ENCODE assay signal across 22 mouse cellular contexts in genomic region chr3:27896318-27896892, GRCm38 (mm10). TPM values are rescaled to one million over a fixed set of nuclear protein-coding genes. Genes with fewer than 3 reads are reported as not detected.
DNase-seq lines count a peak whose midpoint lies in the region; ATAC-seq and TF ChIP-seq lines count a peak whose summit lies in the region.
"Had no signal": no experiment of that assay in that cellular context is flagged by ENCODE, and none has a peak within 500 bp of the region (broad histone marks: within the 10 kb centered on the region; RNA-seq: fewer than 3 reads in every experiment).

Gene Tmem212, minus strand, starts transcription at chr3:27896368.

- no peaks in the 10 kb centered on the region for H3K9me3 ChIP-seq in kidney, embryonic 15.5 days (replicated peaks)
- no peaks in the 10 kb centered on the region for H3K9me3 ChIP-seq in embryonic facial prominence, embryonic 11.5 days (replicated peaks; ENCODE audit: control insufficient read depth, low read length)
- H3K9me3 ChIP-seq: hindbrain, embryonic 10.5 days had no signal

- H3K4me3 ChIP-seq in heart, adult 2 months: no peak within 1 kb of the TSS
- no peak within 1 kb of the TSS for H3K4me3 ChIP-seq in kidney, embryonic 15.5 days (replicated peaks)
- H3K4me3 ChIP-seq in embryonic facial prominence, embryonic 11.5 days (ENCODE audit: low read depth, low read length): no peak within 1 kb of the TSS
- H3K4me3 ChIP-seq: erythroblast, embryonic 14.5 days; hindbrain, embryonic 10.5 days had no signal

- no peaks in the 10 kb centered on the region for H3K36me3 ChIP-seq in heart, adult 2 months (ENCODE audit: control insufficient read depth, insufficient read depth, low read length)
- no peaks in the 10 kb centered on the region for H3K36me3 ChIP-seq in kidney, embryonic 15.5 days
- H3K36me3 ChIP-seq in embryonic facial prominence, embryonic 11.5 days (replicated peaks; ENCODE audit: control insufficient read depth, insufficient read depth, low read depth, low read length): no peaks in the 10 kb centered on the region
- H3K36me3 ChIP-seq: hindbrain, embryonic 10.5 days had no signal

- no peak for DNase-seq in heart, adult 2 months
- DNase-seq in heart, postnatal 10 days: no peak
- no peak for DNase-seq in kidney, adult 8-10 months
- DNase-seq in 416B (ENCODE audit: low read depth): peak; percentile 41
- DNase-seq in embryonic facial prominence, embryonic 11.5 days (ENCODE audit: low spot score): peak; percentile 13
- no peak for DNase-seq in neural tube, embryonic 10.5 days (ENCODE audit: extremely low spot score, low spot score)
- DNase-seq in urinary bladder, postnatal 25 days (ENCODE audit: low spot score): no peak
- DNase-seq: adrenal gland, adult 2 months; cerebellum, adult 11-12 months; forebrain, postnatal 0 days; kidney, postnatal 14 days; layer of hippocampus, adult 9-11 months; liver; retina, postnatal 1 day; thymus, postnatal 14 days had no signal

- H3K9ac ChIP-seq in heart, adult 2 months (ENCODE audit: low read depth, low read length): no peak within 1 kb of the TSS
- no peak within 1 kb of the TSS for H3K9ac ChIP-seq in kidney, embryonic 15.5 days
- H3K9ac ChIP-seq in embryonic facial prominence, embryonic 11.5 days (replicated peaks; ENCODE audit: low read length): no peak within 1 kb of the TSS
- H3K9ac ChIP-seq: forebrain, postnatal 0 days had no signal

- H3K4me1 ChIP-seq in heart, adult 2 months (ENCODE audit: control insufficient read depth, insufficient read depth, low read length): peaks cover 5% of the 10 kb centered on the region
- peaks cover 25% of the 10 kb centered on the region for H3K4me1 ChIP-seq in kidney, embryonic 15.5 days
- H3K4me1 ChIP-seq in embryonic facial prominence, embryonic 11.5 days (ENCODE audit: control insufficient read depth, insufficient read depth, low read length): no peaks in the 10 kb centered on the region

- ATAC-seq in kidney, embryonic 15.5 days (replicated peaks; ENCODE audit: low FRiP score): 0 out of 2 replicates have a peak, but pooled peaks have one; percentile 55
- ATAC-seq in embryonic facial prominence, embryonic 11.5 days (replicated peaks; ENCODE audit: insufficient number of reproducible peaks, low FRiP score, low TSS enrichment, low read depth): no peak
- ATAC-seq: forebrain, postnatal 0 days had no signal

- H3K79me2 ChIP-seq in heart, adult 2 months (replicated peaks; ENCODE audit: control insufficient read depth, insufficient read depth, low read length): no peaks in the 10 kb centered on the region

- intact Hi-C loops in heart, adult 2 months (cut with DNase I): no loop called here
- intact Hi-C loops in heart, postnatal 10 days (cut with DNase I): no loop called here

- H3K4me2 ChIP-seq in kidney, embryonic 15.5 days: no peak within 1 kb of the TSS
- no peak within 1 kb of the TSS for H3K4me2 ChIP-seq in embryonic facial prominence, embryonic 11.5 days (ENCODE audit: low read depth, low read length)

- WGBS in heart, adult 2 months: 54% methylated on average over 8 of the region's 8 CpGs
- 39% methylated on average over 8 of the region's 8 CpGs for WGBS in kidney, embryonic 15.5 days
- 57% methylated on average over 8 of the region's 8 CpGs for WGBS in embryonic facial prominence, embryonic 11.5 days

- H3K27ac ChIP-seq in heart, adult 2 months: peak within 1 kb of the TSS; percentile 26; the same call in 1 of the 2 replicates
- peak within 1 kb of the TSS; percentile 56 for H3K27ac ChIP-seq in kidney, embryonic 15.5 days
- H3K27ac ChIP-seq in embryonic facial prominence, embryonic 11.5 days (replicated peaks; ENCODE audit: low read depth, low read length): no peak within 1 kb of the TSS
- H3K27ac ChIP-seq: hindbrain, embryonic 10.5 days had no signal

- TF ChIP-seq POLR2A in heart, adult 2 months (IDR thresholded peaks at IDR 0.05; ENCODE audit: insufficient read depth, low read depth, low read length): no peak

- TF ChIP-seq CTCF in heart, adult 2 months (IDR thresholded peaks at IDR 0.05): no peak

- H3K27me3 ChIP-seq in heart, adult 2 months (ENCODE audit: control insufficient read depth, insufficient read depth, low read length): no peaks in the 10 kb centered on the region
- no peaks in the 10 kb centered on the region for H3K27me3 ChIP-seq in kidney, embryonic 15.5 days
- no peaks in the 10 kb centered on the region for H3K27me3 ChIP-seq in embryonic facial prominence, embryonic 11.5 days (ENCODE audit: control insufficient read depth, insufficient read depth, low read length)

- TF ChIP-seq EP300 in heart, adult 2 months (IDR thresholded peaks at IDR 0.05; ENCODE audit: insufficient read depth, low read depth, low read length): no peak

RNA-seq across cellular contexts. Expression of gene Tmem212, which starts in this region (rescaled TPM):
- total RNA-seq in heart, adult 2 months (2021): not detected
- 4.9 TPM in 1 of 2 replicates, not detected in the other for polyA plus RNA-seq in heart, adult 2 months (2012; rRNA removed)
- not detected for total RNA-seq in heart, postnatal 10 days (2021)
- not detected in 2 replicates for polyA plus RNA-seq in kidney, embryonic 15.5 days (2015; fragmentation: Nextera tagmentation; extraction: Ambion mirVana)
- polyA plus RNA-seq in embryonic facial prominence, embryonic 11.5 days (2014; fragmentation: Nextera tagmentation; extraction: Ambion mirVana): not detected in 2 replicates
- total RNA-seq: adrenal gland, adult 2 months; gastrocnemius, adult 8-10 months; neutrophil, adult 5-6 weeks had no signal
- polyA plus RNA-seq: adrenal gland, adult 2 months; erythroblast, embryonic 14.5 days; hindbrain, embryonic 10.5 days; small intestine, adult 2 months; stomach, embryonic 14.5 days had no signal

Comparison
In these comparisons a context has a peak if more than half of its experiments do, and no peak if none do; other contexts are left out.
1. Peak in ATAC-seq and H3K27ac ChIP-seq in kidney, embryonic 15.5 days; RNA of the gene not detected or under 1 TPM.
2. Peak in DNase-seq in embryonic facial prominence, embryonic 11.5 days; RNA of the gene not detected or under 1 TPM.